Mouse (Mus musculus) ES-Bruce4 (cell line): ENCODE results near the gene Olfr813. TPM values are rescaled to one million over a fixed set of nuclear protein-coding genes. Genes with fewer than 3 reads are reported as not detected.
"Not testable (repeated sequence)": the region's sequence is repeated elsewhere in the genome, so short reads cannot be mapped to it uniquely, and the experiment has no call there.

Source experiments
- H3K27ac ChIP-seq: 2 replicates; pipeline ENCODE4 v1.5.1; 2012; ENCODE audit warnings: low read length, inconsistent platforms; ENCODE audit not compliant: insufficient read depth
- H3K27me3 ChIP-seq: 2 replicates; pipeline ENCODE4 v1.6.1; 2012; ENCODE audit warnings: mild to moderate bottlenecking, low read length, inconsistent platforms; ENCODE audit not compliant: control insufficient read depth, poor library complexity, insufficient read depth, severe bottlenecking
- H3K36me3 ChIP-seq: 2 replicates; pipeline ENCODE4 v1.6.1; 2012; ENCODE audit warnings: inconsistent platforms, mild to moderate bottlenecking, low read length, moderate library complexity; ENCODE audit not compliant: control insufficient read depth, poor library complexity, insufficient read depth, severe bottlenecking
- H3K4me1 ChIP-seq: one replicate; pipeline ENCODE4 v1.8.1; 2011; ENCODE audit warnings: low read length; ENCODE audit not compliant: control insufficient read depth, insufficient read depth
- H3K4me3 ChIP-seq: 2 replicates; pipeline ENCODE4 v1.5.1; 2011; ENCODE audit warnings: low read depth, mild to moderate bottlenecking, low read length
- H3K9ac ChIP-seq: 2 replicates; pipeline ENCODE4 v1.6.1; 2012; ENCODE audit warnings: low read depth, mild to moderate bottlenecking, inconsistent platforms; ENCODE audit not compliant: poor library complexity, severe bottlenecking
- H3K9me3 ChIP-seq: replicated peaks from 2 replicates; pipeline ENCODE4 v1.6.1; 2012; ENCODE audit warnings: mild to moderate bottlenecking, low read length, inconsistent platforms; ENCODE audit not compliant: control insufficient read depth, poor library complexity, insufficient read depth, severe bottlenecking
- CTCF ChIP-seq: IDR thresholded peaks from one replicate; pipeline ENCODE4 v1.8.1; 2011; ENCODE audit warnings: low read depth, low read length
- EP300 ChIP-seq: IDR thresholded peaks from 2 replicates; pipeline ENCODE4 v1.6.1; 2011; ENCODE audit warnings: low read depth, low read length; ENCODE audit not compliant: insufficient read depth
- POLR2A ChIP-seq: IDR thresholded peaks from one replicate; pipeline ENCODE4 v1.8.1; 2011; ENCODE audit warnings: low read length; ENCODE audit not compliant: insufficient read depth
- polyA plus RNA-seq: library from polyadenylated mRNA; stranded (reverse); fragments of >200 nt; gene quantifications from 2 replicates; pipeline ENCODE4 v1.2.4, GENCODE M21; 2011; ENCODE audit warnings: low read depth; ENCODE audit not compliant: missing spikeins, insufficient read depth, insufficient read length

Gene Olfr813
- not detected in 2 replicates for polyA plus RNA-seq

- H3K36me3 ChIP-seq, result no peaks in the 10 kb centered on the region
- TF ChIP-seq EP300 (no peak), CTCF (no peak), POLR2A (no peak)
- no peaks in the 10 kb centered on the region for H3K9me3 ChIP-seq
- H3K27ac ChIP-seq, result no peak within 1 kb of the TSS
- H3K4me3 ChIP-seq, result no peak within 1 kb of the TSS
- no peaks in the 10 kb centered on the region for H3K4me1 ChIP-seq
- no peaks in the 10 kb centered on the region for H3K27me3 ChIP-seq
- no peak within 1 kb of the TSS for H3K9ac ChIP-seq
Observed at GRCm38 (mm10) chr10:129855067-129855466, at the start of gene Olfr813. Olfr813 (plus strand) TSS chr10:129855367.

GRCm38 (mm10) chr10:129845994-129846393 lies 9.2 kb upstream of the Olfr813 start, which contains the start of gene Olfr812:
Olfr812 (minus strand) TSS chr10:129846094.
- peaks cover 7% of the 10 kb centered on the region for H3K9me3 ChIP-seq
- no peaks in the 10 kb centered on the region for H3K36me3 ChIP-seq
- H3K27me3 ChIP-seq, result no peaks in the 10 kb centered on the region; the same call in 1 of the 2 replicates
- H3K9ac ChIP-seq, result no peak within 1 kb of the TSS
- no peak within 1 kb of the TSS for H3K4me3 ChIP-seq
- no peak within 1 kb of the TSS; the same call in 1 of the 2 replicates for H3K27ac ChIP-seq
- no peaks in the 10 kb centered on the region for H3K4me1 ChIP-seq
- TF ChIP-seq POLR2A (no peak), EP300 (no peak), CTCF (no peak)

GRCm38 (mm10) chr10:129847343-129847742 lies 7.8 kb upstream of the Olfr813 start:
- Histone ChIP-seq H3K4me3 (no peak overlapping the region), H3K36me3 (no peaks in the 10 kb centered on the region), H3K9me3 (peaks cover 7% of the 10 kb centered on the region), H3K9ac (no peak overlapping the region), H3K27ac (no peak overlapping the region), H3K4me1 (no peaks in the 10 kb centered on the region), H3K27me3 (no peaks in the 10 kb centered on the region; the same call in 1 of the 2 replicates)
- TF ChIP-seq CTCF, result no peak
- TF ChIP-seq EP300, result no peak
- no peak for TF ChIP-seq POLR2A

GRCm38 (mm10) chr10:129879751-129880150 lies 24.6 kb downstream of the Olfr813 start, which contains the start of gene Olfr814:
Olfr814 (minus strand) TSS chr10:129879851.
- H3K4me3 ChIP-seq, H3K27me3 ChIP-seq, H3K9me3 ChIP-seq, H3K9ac ChIP-seq, H3K27ac ChIP-seq, H3K4me1 ChIP-seq, H3K36me3 ChIP-seq: not testable (repeated sequence)

GRCm38 (mm10) chr10:129885496-129885895 lies 30.3 kb downstream of the Olfr813 start:
- not testable (repeated sequence) for H3K36me3 ChIP-seq, H3K9ac ChIP-seq, H3K27ac ChIP-seq, H3K9me3 ChIP-seq, H3K4me1 ChIP-seq, H3K4me3 ChIP-seq, H3K27me3 ChIP-seq

GRCm38 (mm10) chr10:129885934-129886333 lies 30.8 kb downstream of the Olfr813 start:
- no peak overlapping the region for H3K4me3 ChIP-seq
- H3K27ac ChIP-seq, result no peak overlapping the region
- no peaks in the 10 kb centered on the region for H3K4me1 ChIP-seq
- no peaks in the 10 kb centered on the region for H3K27me3 ChIP-seq
- no peaks in the 10 kb centered on the region for H3K36me3 ChIP-seq
- TF ChIP-seq CTCF, result no peak
- TF ChIP-seq POLR2A, result no peak
- no peak for TF ChIP-seq EP300
- no peak overlapping the region for H3K9ac ChIP-seq
- no peaks in the 10 kb centered on the region; the same call in 1 of the 2 replicates for H3K9me3 ChIP-seq

- H3K9ac ChIP-seq, H3K36me3 ChIP-seq, H3K27me3 ChIP-seq, H3K4me3 ChIP-seq, H3K9me3 ChIP-seq, H3K27ac ChIP-seq, H3K4me1 ChIP-seq: not testable (repeated sequence)
Observed at GRCm38 (mm10) chr10:129905767-129906166, 50.6 kb downstream of the Olfr813 start, which contains the start of gene Olfr815. Olfr815 (minus strand) TSS chr10:129905867.
